Mouse (Mus musculus) left cerebral cortex, postnatal 14 days (tissue): ENCODE results near the gene Pdx1. TPM values are rescaled to one million over a fixed set of nuclear protein-coding genes. Genes with fewer than 3 reads are reported as not detected.

ENCODE experiments used
- DNase-seq, 2 experiments: peaks; one replicate each; pipeline ENCODE4 v3.0.0; 2021 to 2022; ENCODE audit warnings: low spot score in 2 of 2, mixed read lengths in 1 of 2
- intact Hi-C: fragments of 180-260 bp; cut with DNase I; formaldehyde crosslinking; loops from one replicate; pipeline ENCODE4 v1.15.1; 2025
- total RNA-seq, 2 experiments: library from RNA; stranded (reverse); gene quantifications; 2 replicates each; pipeline ENCODE4 v1.2.3; 2021

The Pdx1 gene
- total RNA-seq, 2 experiments from 2014 or later: not detected

DNA sequence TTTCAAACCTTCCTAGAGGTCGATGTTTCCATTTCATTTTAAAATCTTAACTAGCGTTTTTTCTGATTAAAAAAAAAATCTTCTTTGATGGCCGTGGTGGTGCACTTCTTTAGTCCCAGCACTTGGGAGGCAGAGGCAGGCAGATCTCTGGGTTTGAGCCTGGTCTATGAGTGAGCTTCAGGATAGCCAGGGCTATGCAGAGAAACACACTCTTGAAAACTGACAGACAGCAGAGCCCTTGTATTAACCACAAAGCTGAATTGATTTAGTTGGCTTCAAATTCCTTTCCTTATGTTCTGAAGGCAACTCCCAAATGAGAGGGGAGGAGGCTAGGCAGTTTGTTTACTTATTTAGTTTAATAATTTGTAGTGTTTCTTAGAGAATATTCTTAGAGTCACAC is 6.0 kb downstream of the Pdx1 start:
- intact Hi-C loops: loop anchor here (10.0 kb wide), 1 partner anchor 449 kb away; the partner anchor contains the start of gene Flt1
- no peak for DNase-seq

DNA sequence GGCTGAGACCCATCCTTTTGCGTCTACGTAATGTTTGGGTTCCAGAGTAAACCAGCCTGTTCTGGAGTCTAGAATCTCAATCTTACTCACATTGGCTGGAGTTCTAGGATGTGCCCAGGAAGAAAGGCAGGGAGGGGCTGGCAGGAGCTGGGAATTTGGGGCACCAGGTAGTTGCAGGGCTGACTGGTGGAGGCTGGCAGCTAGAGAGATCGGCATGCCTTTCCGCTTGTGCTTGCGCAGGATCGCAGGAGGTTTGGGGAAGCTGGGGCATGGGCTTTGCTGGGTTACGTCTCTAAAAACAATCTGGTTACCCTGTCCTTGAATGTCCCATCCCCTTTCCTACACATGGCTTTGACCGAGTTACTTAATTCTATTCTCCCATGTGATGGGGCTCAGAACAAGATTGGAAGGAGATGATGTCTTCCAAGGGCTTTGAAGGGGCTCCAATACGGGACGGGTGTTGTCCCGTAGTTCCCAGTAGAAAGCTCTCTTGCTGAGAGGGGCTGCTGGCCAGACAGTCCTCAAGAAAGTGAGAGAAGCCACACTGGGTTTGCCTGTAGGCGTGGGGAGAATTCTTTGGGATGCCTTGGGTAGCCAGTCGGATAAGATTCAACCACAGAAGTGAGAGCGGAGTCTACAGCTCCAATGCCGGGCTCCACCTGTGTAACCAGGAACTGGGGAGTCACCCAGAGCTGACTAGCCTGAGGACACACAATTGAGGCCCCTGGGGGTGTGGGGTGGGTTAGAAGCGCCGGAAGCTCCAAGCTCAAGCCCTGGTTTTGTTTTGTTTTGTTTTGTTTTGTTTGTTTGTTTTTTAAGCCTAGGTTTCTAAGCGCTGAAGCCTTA is 7.2 kb downstream of the Pdx1 start:
- intact Hi-C loops: loop anchor here (10.0 kb wide), 1 partner anchor 448 kb away; the partner anchor contains the start of gene Flt1
- DNase-seq: no peak

DNA sequence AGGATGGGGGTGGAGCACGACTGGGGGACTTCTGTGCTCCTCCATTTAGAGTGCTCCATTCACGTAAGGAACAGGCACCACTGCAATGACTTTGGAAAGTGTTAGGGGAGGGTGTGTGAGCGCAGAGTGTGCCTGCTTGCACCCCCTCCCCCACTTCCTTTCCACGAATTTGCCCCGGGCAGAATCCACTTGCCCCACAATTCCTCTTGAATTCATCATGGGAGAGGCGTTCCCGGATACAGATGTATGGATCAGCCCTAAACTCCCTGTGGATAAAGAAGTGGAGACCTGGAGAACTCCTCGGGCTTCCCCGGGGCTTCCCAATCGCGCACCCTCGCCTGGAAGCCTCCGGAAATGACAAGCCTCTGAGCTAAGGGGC is 7.8 kb downstream of the Pdx1 start:
- intact Hi-C loops: loop anchor here (10.0 kb wide), 1 partner anchor 447 kb away; the partner anchor contains the start of gene Flt1

DNA sequence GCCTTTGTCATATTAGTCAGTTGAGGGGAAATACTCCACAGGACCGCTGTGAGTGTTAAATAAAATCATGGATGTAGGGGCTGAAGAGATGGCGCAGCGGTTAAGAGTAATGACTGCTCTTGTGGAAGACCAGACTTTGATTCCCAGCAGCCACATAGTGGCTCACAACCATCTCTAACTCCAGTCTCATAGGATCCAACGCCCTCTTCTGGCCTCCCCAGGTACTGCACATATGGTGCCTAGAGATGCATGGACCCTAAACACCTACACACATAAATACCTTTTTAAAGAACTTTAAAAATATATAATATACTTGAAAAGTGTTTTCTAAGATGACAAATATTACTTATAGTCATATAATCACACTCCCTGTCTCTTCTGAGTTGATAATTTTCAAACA is 14.6 kb downstream of the Pdx1 start:
- intact Hi-C loops: no loop called here
- no peak for DNase-seq

More for the DNA sequence above, 7.8 kb downstream of the Pdx1 start:
- DNase-seq: no peak

DNA sequence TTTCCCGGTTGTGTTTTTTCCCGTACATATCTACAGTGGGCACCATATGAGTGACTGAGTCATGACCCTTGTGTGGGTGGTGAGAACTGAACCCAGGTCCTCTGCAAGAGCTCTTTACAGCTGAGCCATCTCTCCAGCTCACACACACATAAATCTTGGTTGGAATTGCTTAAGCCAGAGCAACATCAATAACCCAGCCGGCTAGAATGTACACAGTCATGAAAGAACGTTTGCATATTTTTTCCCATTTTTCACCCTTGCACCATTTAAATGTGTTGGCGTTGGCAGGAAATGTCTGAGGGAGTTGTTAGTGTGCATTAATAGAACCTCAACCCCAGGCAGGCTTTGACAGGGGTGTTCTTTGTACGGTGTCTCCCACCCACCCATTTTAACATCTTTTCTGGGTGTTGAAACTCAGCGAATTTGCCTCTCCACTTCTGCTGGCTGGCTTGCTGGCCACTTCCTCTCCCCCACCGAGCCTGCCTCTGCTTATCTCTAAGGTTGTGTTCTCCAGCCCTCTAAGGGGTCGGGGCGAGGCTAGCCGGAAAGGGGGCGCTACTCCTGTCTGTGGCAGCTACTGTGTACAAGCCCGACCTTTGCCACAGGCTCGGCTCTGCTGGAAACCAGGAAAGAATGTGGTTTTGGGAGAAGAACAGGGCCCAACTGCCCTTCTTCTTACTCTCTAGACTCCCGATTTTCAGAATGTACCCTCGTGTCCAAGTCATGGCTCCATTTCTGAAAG is 22.2 kb downstream of the Pdx1 start:
- DNase-seq: no peak
- intact Hi-C loops: no loop called here

DNA sequence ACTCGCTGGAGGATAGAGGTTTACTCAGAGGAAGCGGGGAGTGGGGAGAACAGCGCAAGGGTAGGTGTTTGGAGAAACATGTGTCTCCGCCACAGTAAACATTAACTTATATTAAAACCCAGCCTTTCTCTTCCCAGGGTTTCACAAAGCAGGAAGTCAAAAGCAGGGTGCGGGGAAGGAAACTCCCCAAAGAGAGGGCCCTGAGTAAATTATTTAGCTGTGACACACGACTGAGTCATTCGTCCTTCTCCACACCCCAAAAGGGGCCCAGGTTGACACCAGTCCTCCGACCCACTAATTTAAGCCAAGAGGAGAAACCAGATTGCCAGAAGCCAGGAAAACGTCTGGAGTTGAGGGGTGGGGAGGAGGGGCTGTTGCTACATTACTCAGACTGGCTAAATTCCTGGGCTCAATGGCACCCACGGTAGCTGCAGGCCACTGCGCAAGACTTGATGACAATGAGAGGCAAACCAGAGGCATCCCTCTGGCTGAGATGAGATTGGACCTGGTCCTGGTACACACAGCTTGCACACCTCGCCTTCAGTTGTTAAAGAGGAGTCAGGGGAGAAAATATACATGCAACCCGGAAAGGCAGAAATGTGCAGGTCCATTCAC is 22.9 kb downstream of the Pdx1 start:
- no peak for DNase-seq
- intact Hi-C loops: no loop called here

DNA sequence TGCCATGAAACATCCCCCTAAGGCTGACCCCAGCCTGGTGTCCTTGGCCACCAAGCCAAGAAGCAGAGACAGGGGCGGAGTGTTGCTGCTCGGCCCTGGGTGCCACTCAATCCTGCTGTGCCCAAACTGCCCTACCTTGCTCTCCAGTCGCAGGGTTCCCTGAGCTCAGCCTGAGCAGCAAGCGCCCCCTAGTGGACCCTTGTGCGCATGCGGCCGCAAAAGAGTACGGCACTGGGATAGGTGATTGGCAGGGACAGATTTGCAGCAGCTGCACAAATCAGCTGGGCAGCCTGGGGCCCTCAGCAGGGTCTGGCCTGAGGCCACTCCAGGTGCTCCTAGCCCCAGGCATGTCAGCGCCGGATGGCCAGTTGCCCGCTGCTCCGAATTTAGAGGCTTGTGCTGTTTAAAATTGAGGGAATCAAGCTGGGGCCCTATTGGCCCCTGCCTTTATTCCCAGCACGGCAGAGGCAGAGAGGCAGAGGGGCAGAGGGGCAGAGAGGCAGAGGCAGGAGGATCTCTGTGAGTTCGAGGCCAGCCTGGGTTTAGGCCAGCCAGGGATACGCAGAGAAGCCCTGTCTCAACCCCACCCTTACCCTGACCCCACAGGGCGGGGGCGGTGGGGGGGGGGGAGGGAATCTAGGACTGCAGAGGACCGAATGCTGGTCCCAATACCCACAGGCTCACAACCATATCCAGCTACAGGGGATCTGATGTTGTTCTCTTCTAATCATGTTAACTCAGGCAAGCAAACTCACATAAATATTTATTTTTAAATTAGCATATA is 23.6 kb downstream of the Pdx1 start:
- intact Hi-C loops: no loop called here
- peak; percentile 29 to 62 for DNase-seq

DNA sequence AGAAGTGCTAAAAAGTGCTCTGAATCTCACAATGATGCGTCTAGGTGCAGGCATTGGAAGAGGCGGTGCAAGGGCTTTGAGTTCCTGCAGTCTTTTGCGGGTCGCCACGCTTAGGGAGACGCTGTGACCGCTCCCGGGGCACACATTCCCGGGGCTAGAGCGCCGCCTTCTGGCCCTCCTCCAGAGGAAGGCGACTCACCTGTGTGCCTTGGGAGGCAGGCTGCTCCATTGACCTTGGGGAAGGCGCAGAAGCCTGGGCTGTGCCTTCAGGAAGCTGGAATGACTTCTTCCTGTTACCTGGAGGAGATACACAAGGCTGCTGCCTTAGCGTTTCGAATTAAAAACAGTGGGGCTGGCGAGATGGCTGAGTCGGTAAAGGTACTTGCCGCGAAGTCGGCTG is 24.4 kb downstream of the Pdx1 start:
- no peak for DNase-seq
- intact Hi-C loops: no loop called here

DNA sequence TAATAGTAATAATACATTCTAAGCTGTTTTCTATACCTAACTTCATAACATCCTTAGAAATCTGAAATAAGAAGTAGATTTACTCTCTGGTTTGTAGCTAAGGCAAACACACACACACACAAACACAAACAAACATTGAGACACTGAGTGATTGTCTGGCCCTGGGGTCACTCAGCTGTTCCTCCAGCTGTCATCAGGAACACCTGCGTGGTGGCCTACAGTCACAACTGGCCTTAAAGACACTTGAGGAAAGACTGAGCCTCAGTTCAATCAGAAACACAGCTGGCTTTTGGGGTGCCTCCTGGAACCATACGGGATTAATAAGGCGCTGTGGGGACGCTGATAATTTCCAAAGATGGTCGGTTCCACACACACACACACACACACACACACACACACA is 27.5 kb downstream of the Pdx1 start:
- DNase-seq: no peak
- intact Hi-C loops: no loop called here

DNA sequence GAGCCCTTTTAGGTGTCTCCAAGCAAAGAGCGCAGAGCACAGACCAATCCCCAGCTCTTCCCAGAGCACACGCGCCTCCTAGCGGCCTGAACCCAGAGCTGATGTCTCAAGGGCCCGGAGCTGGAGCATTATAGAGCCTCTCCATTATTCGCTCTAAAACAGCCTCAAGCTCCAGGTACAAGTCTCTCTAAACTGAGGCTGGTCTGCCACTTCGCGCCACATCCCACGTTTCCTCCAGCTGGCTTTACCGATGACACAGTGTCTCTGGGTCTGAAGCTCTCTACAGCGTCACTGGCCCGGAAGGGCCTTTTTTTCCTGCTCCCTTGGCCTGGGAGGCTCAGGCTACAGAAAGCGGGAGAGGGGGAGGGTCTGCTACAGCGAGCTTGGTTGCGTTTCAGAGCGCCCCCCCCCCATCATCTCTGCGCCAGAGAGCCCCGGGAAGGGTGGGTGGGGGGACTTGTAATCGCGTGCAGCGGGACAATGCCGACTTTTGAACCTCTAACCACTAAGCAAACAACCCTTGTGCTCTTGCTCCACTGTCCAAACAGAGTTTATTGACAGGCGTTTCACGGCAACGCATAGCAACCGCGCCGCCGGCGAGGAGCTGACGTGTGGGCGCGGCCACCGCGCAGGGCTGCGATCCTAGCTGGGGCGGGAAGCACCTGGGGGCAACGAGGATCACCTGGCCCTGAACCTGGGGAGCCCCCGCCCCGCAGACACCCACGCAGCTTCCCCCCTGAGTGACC is 29.7 kb downstream of the Pdx1 start:
- no peak for DNase-seq
- intact Hi-C loops: no loop called here

DNA sequence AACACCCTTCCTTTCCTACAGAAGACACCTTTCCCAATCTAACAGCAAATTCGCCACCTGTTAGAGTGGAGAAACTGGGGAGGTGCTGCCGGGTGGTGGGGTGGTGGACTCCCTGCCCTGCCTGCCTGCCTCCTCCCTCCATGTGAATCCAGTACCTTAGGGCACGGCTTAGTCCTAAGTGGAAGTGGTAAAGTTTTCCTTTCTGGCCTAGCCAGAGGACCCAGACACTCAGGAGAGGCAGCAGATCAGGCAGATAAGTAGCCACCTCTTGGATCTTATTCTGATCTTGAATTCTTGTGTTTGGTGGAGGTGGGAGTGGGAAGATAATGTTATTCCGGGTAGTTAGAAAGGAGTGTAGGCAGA is 30.2 kb downstream of the Pdx1 start:
- no peak for DNase-seq
- intact Hi-C loops: no loop called here

DNA sequence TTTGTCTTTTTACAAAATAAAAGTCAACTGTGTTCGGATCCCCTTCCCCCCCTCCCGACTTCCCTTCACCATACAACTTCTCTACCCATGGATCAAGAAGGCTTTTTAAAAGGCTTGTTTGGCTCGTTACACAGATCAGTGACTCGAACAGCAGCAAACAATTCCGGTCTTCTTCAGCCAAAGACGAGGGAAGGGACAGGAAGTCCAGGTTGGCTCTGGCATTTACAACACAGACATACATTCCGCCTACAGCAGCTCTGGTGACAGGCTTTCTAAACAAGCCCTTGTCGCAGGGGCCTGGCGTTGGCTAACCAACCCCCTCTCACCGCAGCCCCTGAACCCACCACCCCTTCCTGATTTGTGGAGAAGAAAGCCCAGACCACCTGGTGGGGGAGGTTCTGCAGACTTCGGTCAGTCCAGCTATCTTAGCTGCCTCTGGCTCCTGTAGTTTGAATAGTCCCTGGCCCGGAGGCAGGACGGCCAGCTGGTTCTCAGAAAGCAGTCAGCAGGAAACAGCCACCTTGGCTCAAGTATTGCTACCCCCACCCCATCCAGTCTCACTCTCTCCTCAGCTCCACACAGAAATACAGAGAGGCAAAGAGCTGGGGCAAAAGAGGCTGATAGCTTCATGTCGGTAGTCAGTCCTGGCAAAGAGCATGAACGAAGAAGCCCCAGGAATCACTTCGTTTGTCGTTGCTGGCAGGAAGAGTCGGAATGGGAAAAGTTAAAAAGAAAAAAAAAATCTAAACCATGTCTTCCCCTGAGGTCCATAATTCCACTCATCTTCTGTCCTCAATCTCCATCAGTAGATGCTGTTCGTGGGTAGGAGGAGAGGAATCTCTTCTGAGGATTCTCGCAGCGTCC is 31.4 kb downstream of the Pdx1 start:
- intact Hi-C loops: no loop called here
- DNase-seq: no peak

DNA sequence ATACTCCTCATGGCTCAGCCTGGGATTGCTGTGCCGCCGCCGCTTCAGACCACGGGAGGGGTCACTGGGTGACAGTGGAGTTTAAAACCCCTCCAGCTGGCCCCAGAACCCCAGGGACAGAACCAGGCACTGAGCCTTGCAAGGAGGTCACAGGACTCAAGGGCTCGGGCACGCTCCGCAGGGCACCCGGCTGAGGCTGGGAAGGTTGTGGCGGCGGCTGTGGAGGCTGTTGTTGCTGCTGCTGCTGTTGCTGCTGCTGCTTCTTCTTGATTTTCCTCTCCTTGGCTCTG is 32.0 kb downstream of the Pdx1 start:
- intact Hi-C loops: no loop called here
- DNase-seq: no peak

DNA sequence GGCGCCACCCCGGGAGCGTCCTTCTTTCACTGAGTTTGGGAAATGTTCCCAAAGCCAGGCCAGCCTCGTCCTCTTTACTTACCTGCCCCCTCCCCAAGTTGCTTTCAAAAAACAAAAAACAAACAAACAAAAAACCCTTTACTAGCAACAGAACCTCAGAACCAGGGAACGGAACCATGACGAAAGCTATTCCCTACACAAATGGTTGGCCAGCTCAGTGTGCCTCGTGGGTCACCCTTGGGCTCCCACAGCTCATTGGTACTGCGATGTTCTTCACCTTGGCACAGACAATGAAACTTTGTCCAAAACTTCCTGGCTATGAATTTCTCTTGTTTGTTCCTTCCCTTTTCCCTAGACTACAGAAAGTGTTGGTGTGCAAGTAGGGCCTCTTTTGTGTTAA is 32.4 kb downstream of the Pdx1 start:
- DNase-seq: no peak
- intact Hi-C loops: no loop called here

DNA sequence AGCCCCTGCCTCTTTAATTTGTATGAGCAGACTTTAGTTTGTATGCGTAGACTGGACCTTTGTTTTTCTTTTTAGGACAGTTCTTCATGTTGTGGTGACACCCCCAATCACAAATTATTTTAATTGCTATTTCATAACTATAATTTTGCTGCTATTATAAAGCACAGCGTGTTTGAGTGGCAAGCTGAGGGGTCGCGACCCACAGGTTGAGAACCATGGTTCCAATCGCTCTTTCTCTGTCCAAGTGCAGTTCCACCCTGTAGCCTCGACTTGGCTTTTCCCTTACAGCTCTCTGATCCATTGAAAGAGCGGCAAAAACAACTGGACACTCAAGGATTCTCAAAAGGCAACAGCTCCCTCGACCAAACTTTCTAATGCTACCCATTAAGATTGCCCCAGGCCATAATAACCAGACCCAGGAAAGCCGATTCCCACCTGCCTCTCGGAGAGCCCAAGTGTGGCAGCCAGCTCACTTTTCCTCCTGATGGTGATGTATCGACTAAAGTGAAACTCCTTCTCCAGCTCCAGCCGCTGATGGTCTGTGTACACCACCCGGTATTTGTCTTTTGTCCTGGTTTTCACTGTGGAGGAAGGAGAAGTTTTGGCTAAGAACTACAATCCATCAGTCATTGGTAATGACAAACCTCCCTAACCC is 33.1 kb downstream of the Pdx1 start:
- intact Hi-C loops: no loop called here
- DNase-seq: no peak

DNA sequence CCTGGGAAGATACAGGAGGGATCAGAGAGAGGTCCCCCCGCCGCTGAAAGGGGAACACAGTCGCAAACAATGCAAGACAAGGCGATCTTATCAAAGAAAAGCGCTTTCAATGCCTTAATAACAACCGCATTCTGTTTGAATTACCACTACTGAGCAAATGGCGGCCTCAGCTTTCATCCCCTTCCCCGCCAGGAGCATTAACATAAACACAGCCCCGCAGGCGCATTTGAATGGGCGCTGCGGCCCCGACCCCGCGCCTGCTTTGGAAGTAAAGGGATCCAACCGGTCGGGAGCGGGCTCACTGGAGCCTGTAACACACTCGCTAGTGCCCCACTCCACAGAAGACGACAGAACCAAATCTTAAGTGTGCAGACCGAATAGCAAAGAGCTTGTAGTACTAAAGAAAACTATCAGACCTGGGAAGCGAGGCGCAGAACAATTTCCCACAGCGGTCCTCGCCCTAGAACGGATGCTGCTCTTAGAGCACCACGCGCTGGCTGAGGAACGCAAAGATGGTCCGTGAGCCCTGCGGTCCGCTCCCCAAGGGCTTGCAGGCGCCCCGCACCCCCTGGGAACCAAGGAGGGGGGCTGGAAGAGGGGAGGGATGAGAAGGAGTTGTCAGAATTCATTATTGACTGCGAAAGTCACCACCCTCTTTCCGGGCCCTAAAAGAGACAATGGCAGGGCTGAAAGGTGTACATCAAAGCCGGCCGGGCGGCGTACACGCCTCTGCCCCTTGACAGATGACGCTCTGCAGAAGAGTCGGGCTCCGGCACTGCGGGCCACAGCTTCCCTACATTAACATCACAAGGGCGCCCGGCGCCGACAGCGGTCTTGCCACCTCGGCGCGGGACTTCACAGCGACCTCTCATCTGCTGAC is 34.8 kb downstream of the Pdx1 start:
- intact Hi-C loops: loop anchor here (5.0 kb wide), 1 partner anchor 112 kb away; no protein-coding TSS in a partner anchor
- DNase-seq: no peak

DNA sequence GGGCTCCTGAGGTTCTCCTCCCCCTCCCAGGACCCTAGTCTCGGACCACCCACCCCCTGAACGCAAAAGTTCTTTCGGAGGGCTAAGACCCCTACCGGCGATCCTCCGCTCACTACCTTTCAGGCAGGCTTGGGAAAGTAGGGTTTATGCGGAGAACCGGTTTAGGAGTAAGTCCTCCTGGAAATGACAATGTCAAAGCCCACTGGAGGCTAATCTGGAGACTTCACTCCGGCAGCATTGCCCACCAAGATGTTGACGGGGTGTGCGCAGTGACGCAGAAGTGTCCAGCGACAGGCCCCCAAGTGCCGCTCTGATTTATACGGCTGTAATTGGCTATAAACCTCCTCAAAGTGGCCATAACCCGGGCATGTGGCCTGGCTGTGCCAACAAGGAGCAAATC is 35.4 kb downstream of the Pdx1 start:
- intact Hi-C loops: loop anchor here (5.0 kb wide), 1 partner anchor 113 kb away; no protein-coding TSS in a partner anchor
- DNase-seq: no peak
